Mouse (Mus musculus): ENCODE results near the gene Lrrc4. TPM values are rescaled to one million over a fixed set of nuclear protein-coding genes. Genes with fewer than 3 reads are reported as not detected.

Lrrc4 gene
- total RNA-seq, 2 experiments from 2014 or later = not detected

- no peak for ATAC-seq (replicated peaks; ENCODE audit: low FRiP score, poor library complexity, severe bottlenecking)
These were observed 198.4 kb downstream of the Lrrc4 start for GRCm38 (mm10) chr6:28633120-28633519.

- ATAC-seq (replicated peaks; ENCODE audit: low FRiP score, poor library complexity, severe bottlenecking) = no peak
These were observed 200.6 kb downstream of the Lrrc4 start for GRCm38 (mm10) chr6:28630926-28631325.

- no peak for ATAC-seq (replicated peaks; ENCODE audit: low FRiP score, poor library complexity, severe bottlenecking)
These were observed 201.7 kb downstream of the Lrrc4 start for GRCm38 (mm10) chr6:28629866-28630265.

GRCm38 (mm10) chr6:28628408-28628807, 203.1 kb downstream of the Lrrc4 start:
- ATAC-seq (replicated peaks; ENCODE audit: low FRiP score, poor library complexity, severe bottlenecking) = peak; percentile 92

- ATAC-seq (replicated peaks; ENCODE audit: low FRiP score, poor library complexity, severe bottlenecking) = no peak
These were observed 208.6 kb downstream of the Lrrc4 start for GRCm38 (mm10) chr6:28622963-28623362.

- ATAC-seq (replicated peaks; ENCODE audit: low FRiP score, poor library complexity, severe bottlenecking) = no peak
These were observed 209.0 kb downstream of the Lrrc4 start for GRCm38 (mm10) chr6:28622522-28622921.

- no peak for ATAC-seq (replicated peaks; ENCODE audit: low FRiP score, poor library complexity, severe bottlenecking)
These were observed 209.6 kb downstream of the Lrrc4 start for GRCm38 (mm10) chr6:28621961-28622360.

- 0 out of 2 replicates have a peak, but pooled peaks have one; percentile 23 for ATAC-seq (replicated peaks; ENCODE audit: low FRiP score, poor library complexity, severe bottlenecking)
These were observed 210.1 kb downstream of the Lrrc4 start for GRCm38 (mm10) chr6:28621431-28621830.

- no peak for ATAC-seq (replicated peaks; ENCODE audit: low FRiP score, poor library complexity, severe bottlenecking)
These were observed 212.8 kb downstream of the Lrrc4 start for GRCm38 (mm10) chr6:28618751-28619153.

- no peak for ATAC-seq (replicated peaks; ENCODE audit: low FRiP score, poor library complexity, severe bottlenecking)
These were observed 213.2 kb downstream of the Lrrc4 start for GRCm38 (mm10) chr6:28618299-28618698.

GRCm38 (mm10) chr6:28615966-28616365, 215.6 kb downstream of the Lrrc4 start:
- no peak for ATAC-seq (replicated peaks; ENCODE audit: low FRiP score, poor library complexity, severe bottlenecking)

GRCm38 (mm10) chr6:28615408-28615807, 216.1 kb downstream of the Lrrc4 start:
- ATAC-seq (replicated peaks; ENCODE audit: low FRiP score, poor library complexity, severe bottlenecking) = no peak

- no peak for ATAC-seq (replicated peaks; ENCODE audit: low FRiP score, poor library complexity, severe bottlenecking)
These were observed 216.7 kb downstream of the Lrrc4 start for GRCm38 (mm10) chr6:28614856-28615255.

- ATAC-seq (replicated peaks; ENCODE audit: low FRiP score, poor library complexity, severe bottlenecking) = no peak
These were observed 218.1 kb downstream of the Lrrc4 start for GRCm38 (mm10) chr6:28613441-28613840.

Other genes starting within 250 kb of the Lrrc4 start
- gene Lep, start 228.5 kb upstream of the Lrrc4 start, total RNA-seq (2015; ENCODE audit: low replicate concordance) = not detected in 2 replicates
- gene Lep, start 228.5 kb upstream of the Lrrc4 start, total RNA-seq (2017; ENCODE audit: low replicate concordance) = not detected in 2 replicates

Data from erythroblast, adult 5-6 weeks (primary cell).